Mouse (Mus musculus) heart, postnatal 0 days (tissue): ENCODE results near the gene Fes. TPM values are rescaled to one million over a fixed set of nuclear protein-coding genes. Genes with fewer than 3 reads are reported as not detected.
"Not testable (repeated sequence)": the region's sequence is repeated elsewhere in the genome, so short reads cannot be mapped to it uniquely, and the experiment has no call there.

Source experiments
- ATAC-seq: fragments of 200-750 bp; cut with Nextera tagmentation; 2 replicates; pipeline ENCODE4 v1.8.0; 2017; ENCODE audit warnings: low read depth, moderate number of reproducible peaks, moderate library complexity; ENCODE audit not compliant: insufficient read depth
- DNase-seq: peaks from one replicate; pipeline ENCODE4 v3.0.0-alpha.2; 2016; ENCODE audit warnings: low spot score
- H3K27ac ChIP-seq: fragments of 300-500 bp; sonication (generic); 2 replicates; pipeline ENCODE4 v1.5.1; 2014; ENCODE audit warnings: low read depth, mild to moderate bottlenecking
- H3K27me3 ChIP-seq: fragments of 300-500 bp; sonication (generic); 2 replicates; pipeline ENCODE4 v1.6.1; 2014; ENCODE audit warnings: low read length, mixed read lengths; ENCODE audit not compliant: control insufficient read depth, insufficient read depth
- H3K36me3 ChIP-seq: fragments of 300-500 bp; sonication (generic); replicated peaks from 2 replicates; pipeline ENCODE4 v1.6.1; 2014; ENCODE audit warnings: low read length, mixed read lengths; ENCODE audit not compliant: control insufficient read depth, insufficient read depth
- H3K4me1 ChIP-seq: fragments of 300-500 bp; sonication (generic); 2 replicates; pipeline ENCODE4 v1.6.1; 2014; ENCODE audit warnings: antibody characterized with exemption; ENCODE audit not compliant: control insufficient read depth, insufficient read depth
- H3K4me2 ChIP-seq: fragments of 300-500 bp; sonication (generic); 2 replicates; pipeline ENCODE4 v1.6.1; 2014; ENCODE audit warnings: low read depth, mild to moderate bottlenecking, low read length, moderate library complexity
- H3K4me3 ChIP-seq: fragments of 300-500 bp; sonication (generic); 2 replicates; pipeline ENCODE4 v1.5.1; 2014; ENCODE audit warnings: low read depth, low read length
- H3K9ac ChIP-seq: fragments of 300-500 bp; sonication (generic); replicated peaks from 2 replicates; pipeline ENCODE4 v1.6.1; 2014; ENCODE audit warnings: low read depth, low read length, mixed read lengths
- H3K9me3 ChIP-seq: fragments of 300-500 bp; sonication (generic); replicated peaks from 2 replicates; pipeline ENCODE4 v1.6.1; 2016; ENCODE audit warnings: low read length; ENCODE audit not compliant: control insufficient read depth
- CTCF ChIP-seq: IDR thresholded peaks from 2 replicates; pipeline ENCODE4 v1.5.1; 2016; ENCODE audit warnings: antibody characterized with exemption, control low read depth, low read depth
- EP300 ChIP-seq: IDR thresholded peaks from 2 replicates; pipeline ENCODE4 v1.6.1; 2016; ENCODE audit warnings: antibody characterized with exemption, low read depth
- WGBS: fragments of 180-500 bp; shearing (Covaris S2); extraction: QIAGEN DNeasy Blood & Tissue Kit; methylation state at CpG from one replicate; pipeline ENCODE4 v1.1.7; 2014; 5-methylcytosine and 5-hydroxymethylcytosine counted together
- polyA plus RNA-seq: library from polyadenylated mRNA; unstranded; fragments of >200 nt; fragmentation: Nextera tagmentation; extraction: Ambion mirVana; gene quantifications from 2 replicates; pipeline ENCODE4 v1.2.1, GENCODE M21; 2015
- total RNA-seq: library from RNA; depleted of rRNA; stranded (reverse); fragments of >200 nt; gene quantifications from 2 replicates; pipeline ENCODE4 v1.2.3, GENCODE M21; 2014; ENCODE audit warnings: low replicate concordance

The Fes gene
- total and polyA plus RNA-seq, 2 experiments from 2014 or later = 9.7 to 13.5 TPM

DNA sequence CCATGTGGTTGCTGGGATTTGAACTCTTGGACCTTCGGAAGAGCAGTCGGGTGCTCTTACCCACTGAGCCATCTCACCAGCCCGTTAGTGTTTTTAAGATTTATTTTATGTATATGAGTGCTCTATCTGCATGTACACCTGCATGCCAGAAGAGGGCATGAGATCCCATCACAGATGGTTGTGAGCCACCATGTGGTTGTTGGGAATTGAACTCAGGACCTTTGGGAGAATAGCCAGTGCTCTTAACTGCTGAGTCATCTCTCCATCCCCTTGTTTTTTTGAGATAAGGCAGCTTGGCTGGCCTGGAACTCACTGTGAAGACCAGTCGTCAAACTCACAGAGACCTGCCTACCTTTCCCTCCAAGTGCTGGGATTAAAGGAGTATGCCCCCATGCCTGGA is 8.7 kb upstream of the Fes start:
- H3K9ac ChIP-seq, H3K4me2 ChIP-seq, H3K4me3 ChIP-seq, H3K27me3 ChIP-seq, ATAC-seq, H3K9me3 ChIP-seq, DNase-seq, H3K27ac ChIP-seq: not testable (repeated sequence)
- TF ChIP-seq CTCF = peak; percentile 39
- peaks cover 17% of the 10 kb centered on the region; the same call in 1 of the 2 replicates for H3K4me1 ChIP-seq
- WGBS = 79% methylated on average over 4 of the region's 4 CpGs
- H3K36me3 ChIP-seq = peaks cover 69% of the 10 kb centered on the region

DNA sequence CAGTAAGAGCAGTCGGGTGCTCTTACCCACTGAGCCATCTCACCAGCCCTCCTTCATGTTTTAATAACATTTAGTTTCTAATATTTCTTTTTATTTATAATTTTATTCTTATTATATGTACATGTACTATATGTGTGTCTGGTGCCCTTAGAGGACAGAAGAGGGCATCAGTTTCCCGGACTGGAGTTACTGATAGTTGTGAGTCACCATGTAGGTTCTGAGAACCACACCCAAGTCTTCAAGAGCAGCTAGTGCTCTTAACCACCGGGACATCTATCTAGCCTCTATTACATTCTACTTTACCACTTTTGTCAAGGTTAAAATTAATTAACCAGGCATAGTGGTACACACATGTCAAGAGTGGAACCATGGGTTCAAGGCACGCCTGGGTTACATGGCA is 6.9 kb upstream of the Fes start:
- ATAC-seq (no peak), DNase-seq (no peak)
- Histone ChIP-seq H3K9ac (no peak overlapping the region), H3K9me3 (no peaks in the 10 kb centered on the region), H3K27ac (no peak overlapping the region), H3K36me3 (peaks cover 88% of the 10 kb centered on the region), H3K27me3 (no peaks in the 10 kb centered on the region), H3K4me3 (no peak overlapping the region), H3K4me1 (0 out of 2 replicates have a peak, but pooled peaks cover 3% of the 10 kb centered on the region), H3K4me2 (no peak overlapping the region)
- WGBS = 86% methylated on average over 4 of the region's 4 CpGs
- TF ChIP-seq CTCF (no peak), EP300 (no peak)

- Histone ChIP-seq H3K9ac (no peak overlapping the region), H3K4me3 (no peak overlapping the region), H3K36me3 (peaks cover 76% of the 10 kb centered on the region), H3K27me3 (no peaks in the 10 kb centered on the region), H3K4me1 (no peaks in the 10 kb centered on the region), H3K27ac (no peak overlapping the region), H3K4me2 (no peak overlapping the region), H3K9me3 (no peaks in the 10 kb centered on the region)
- no peak for DNase-seq
- ATAC-seq = no peak
- 88% methylated on average over 15 of the region's 15 CpGs for WGBS
- TF ChIP-seq CTCF (no peak), EP300 (no peak)
These were observed 4.4 kb upstream of the Fes start for GRCm38 (mm10) chr7:80392119-80392518.

DNA sequence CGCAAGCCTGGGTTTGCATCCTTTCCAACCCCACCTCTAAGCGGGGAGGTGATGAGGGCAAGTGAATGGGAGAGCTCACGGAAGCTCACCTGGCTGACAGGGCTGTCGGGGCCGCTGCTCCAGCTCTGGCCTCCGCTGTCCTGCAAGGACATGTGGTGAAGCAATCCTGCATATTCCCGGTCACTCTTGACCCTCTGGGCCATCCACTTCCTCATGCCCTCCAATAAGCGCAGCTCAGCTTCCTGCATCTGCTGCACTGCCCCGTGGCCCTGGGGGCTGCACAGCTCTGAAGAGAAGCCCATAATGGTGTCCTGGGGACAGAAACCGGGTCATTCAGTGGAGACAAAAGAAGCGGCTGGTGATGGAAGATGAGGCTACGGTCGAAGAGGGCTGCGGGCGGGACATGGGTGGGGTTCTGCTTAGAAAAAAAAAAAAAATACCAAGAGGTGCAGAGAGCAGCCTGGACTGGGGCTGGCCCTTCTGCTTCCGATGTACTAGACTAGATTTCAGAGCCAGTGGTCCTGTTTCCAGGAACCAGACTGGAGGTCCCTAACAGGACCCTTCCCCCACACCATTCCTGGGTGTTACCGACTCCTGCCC is 613 bp downstream of the Fes start:
- peaks cover 45% of the 10 kb centered on the region for H3K36me3 ChIP-seq
- DNase-seq (no peak), ATAC-seq (no peak; the same call in 1 of the 2 replicates)

GRCm38 (mm10) chr7:80386235-80386930 is 1.4 kb downstream of the Fes start:
- H3K4me1 ChIP-seq = no peaks in the 10 kb centered on the region
- peak; percentile 98 for TF ChIP-seq CTCF
- TF ChIP-seq EP300 = no peak
- H3K4me2 ChIP-seq = peak overlapping the region; percentile 56
- 0 out of 2 replicates have a peak overlapping the region, but pooled peaks have one; percentile 56 for H3K9ac ChIP-seq
- H3K9me3 ChIP-seq = no peaks in the 10 kb centered on the region
- peak; percentile 94 for DNase-seq
- H3K27ac ChIP-seq = peak overlapping the region; percentile 89
- H3K36me3 ChIP-seq = peaks cover 42% of the 10 kb centered on the region
- H3K27me3 ChIP-seq = no peaks in the 10 kb centered on the region
- WGBS = 37% methylated on average over 18 of the region's 18 CpGs
- peak; percentile 59 for ATAC-seq
- peak overlapping the region; percentile 48 for H3K4me3 ChIP-seq

More for the DNA sequence above, 613 bp downstream of the Fes start:
- Histone ChIP-seq H3K4me1 (no peaks in the 10 kb centered on the region), H3K9ac (peak overlapping the region; percentile 56), H3K4me3 (peak overlapping the region; percentile 48), H3K4me2 (peak overlapping the region; percentile 56), H3K9me3 (no peaks in the 10 kb centered on the region), H3K27me3 (no peaks in the 10 kb centered on the region), H3K27ac (peak overlapping the region; percentile 89)
- no peak for TF ChIP-seq CTCF
- TF ChIP-seq EP300 = no peak
- 36% methylated on average over 17 of the region's 17 CpGs for WGBS
